Mouse (Mus musculus) neural tube, embryonic 13.5 days (tissue): ENCODE results near the gene Klk1b9. TPM values are rescaled to one million over a fixed set of nuclear protein-coding genes. Genes with fewer than 3 reads are reported as not detected.
"Not testable (repeated sequence)": the region's sequence is repeated elsewhere in the genome, so short reads cannot be mapped to it uniquely, and the experiment has no call there.

Experiments
- ATAC-seq: fragments of 200-750 bp; cut with Nextera tagmentation; 2 replicates; pipeline ENCODE4 v1.8.0; 2017; ENCODE audit warnings: low read depth, mild to moderate bottlenecking, moderate TSS enrichment, moderate library complexity
- H3K27ac ChIP-seq: fragments of 300-500 bp; sonication (generic); replicated peaks from 2 replicates; pipeline ENCODE4 v1.5.1; 2015; ENCODE audit warnings: moderate library complexity, mild to moderate bottlenecking, inconsistent platforms
- H3K27me3 ChIP-seq: fragments of 300-500 bp; sonication (generic); 2 replicates; pipeline ENCODE4 v1.6.1; 2015; ENCODE audit warnings: mild to moderate bottlenecking, inconsistent platforms
- H3K36me3 ChIP-seq: fragments of 300-500 bp; sonication (generic); 2 replicates; pipeline ENCODE4 v1.6.1; 2015; ENCODE audit warnings: mild to moderate bottlenecking, inconsistent platforms
- H3K4me1 ChIP-seq: fragments of 300-500 bp; sonication (generic); replicated peaks from 2 replicates; pipeline ENCODE4 v1.6.1; 2015; ENCODE audit warnings: inconsistent platforms
- H3K4me2 ChIP-seq: fragments of 300-500 bp; sonication (generic); 2 replicates; pipeline ENCODE4 v1.6.1; 2015; ENCODE audit warnings: inconsistent platforms, mild to moderate bottlenecking, moderate library complexity
- H3K4me3 ChIP-seq: fragments of 300-500 bp; sonication (generic); 2 replicates; pipeline ENCODE4 v1.5.1; 2015; ENCODE audit warnings: mild to moderate bottlenecking, inconsistent platforms
- H3K9ac ChIP-seq: fragments of 300-500 bp; sonication (generic); 2 replicates; pipeline ENCODE4 v1.6.1; 2015; ENCODE audit warnings: moderate library complexity, mild to moderate bottlenecking, inconsistent platforms
- H3K9me3 ChIP-seq: fragments of 300-500 bp; sonication (generic); 2 replicates; pipeline ENCODE4 v1.6.1; 2016; ENCODE audit warnings: inconsistent platforms
- WGBS: fragments of 180-500 bp; shearing (Covaris S2); methylation state at CpG from one replicate; pipeline ENCODE4 v1.1.7; 2015; 5-methylcytosine and 5-hydroxymethylcytosine counted together
- polyA plus RNA-seq: library from polyadenylated mRNA; unstranded; fragments of >200 nt; fragmentation: Nextera tagmentation; extraction: Ambion mirVana; gene quantifications from 2 replicates; pipeline ENCODE4 v1.2.1, GENCODE M21; 2015

Gene Klk1b9
- polyA plus RNA-seq, 1 experiment from 2014 or later, result not detected

DNA sequence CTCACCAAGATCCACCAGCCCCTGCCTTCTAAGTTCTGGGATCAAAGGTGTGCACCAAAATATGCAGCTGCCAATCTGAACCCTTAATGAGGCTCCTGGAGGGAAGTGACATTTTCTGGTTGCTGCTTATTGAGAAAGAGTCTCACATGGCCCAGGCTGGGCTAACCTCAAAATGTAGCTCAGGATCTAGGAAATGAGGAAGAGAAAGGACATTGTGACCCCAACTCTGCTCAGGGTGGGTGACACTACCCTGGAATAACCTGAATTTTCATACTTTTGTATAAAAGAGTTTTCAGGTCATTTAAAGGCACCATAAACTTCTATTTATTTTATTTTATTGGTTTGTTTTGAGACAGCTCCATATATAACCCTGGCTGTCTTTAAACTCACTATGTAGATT lies 9.8 kb downstream of the Klk1b9 start:
- Histone ChIP-seq H3K9ac (no peak overlapping the region), H3K27ac (no peak overlapping the region), H3K9me3 (no peaks in the 10 kb centered on the region), H3K36me3 (no peaks in the 10 kb centered on the region), H3K4me3 (no peak overlapping the region), H3K4me2 (no peak overlapping the region), H3K27me3 (no peaks in the 10 kb centered on the region), H3K4me1 (no peaks in the 10 kb centered on the region)
- ATAC-seq, result no peak

- whole genome bisulfite sequencing, result 63% methylated on average over 1 of the region's 1 CpGs
- not testable (repeated sequence) for ATAC-seq, H3K36me3 ChIP-seq, H3K4me1 ChIP-seq, H3K27me3 ChIP-seq, H3K27ac ChIP-seq, H3K9ac ChIP-seq, H3K4me2 ChIP-seq, H3K4me3 ChIP-seq, H3K9me3 ChIP-seq
Measured at GRCm38 (mm10) chr7:43994821-43995220, 19.0 kb downstream of the Klk1b9 start.

- H3K27me3 ChIP-seq, ATAC-seq, H3K4me3 ChIP-seq, H3K4me1 ChIP-seq, H3K4me2 ChIP-seq, H3K27ac ChIP-seq, H3K9ac ChIP-seq, H3K36me3 ChIP-seq, H3K9me3 ChIP-seq: not testable (repeated sequence)
- WGBS, result 88% methylated on average over 4 of the region's 4 CpGs
Measured at GRCm38 (mm10) chr7:43995577-43995976, 19.7 kb downstream of the Klk1b9 start, which contains the start of gene Klk1b11. Klk1b11 (plus strand) TSS chr7:43995877.

DNA sequence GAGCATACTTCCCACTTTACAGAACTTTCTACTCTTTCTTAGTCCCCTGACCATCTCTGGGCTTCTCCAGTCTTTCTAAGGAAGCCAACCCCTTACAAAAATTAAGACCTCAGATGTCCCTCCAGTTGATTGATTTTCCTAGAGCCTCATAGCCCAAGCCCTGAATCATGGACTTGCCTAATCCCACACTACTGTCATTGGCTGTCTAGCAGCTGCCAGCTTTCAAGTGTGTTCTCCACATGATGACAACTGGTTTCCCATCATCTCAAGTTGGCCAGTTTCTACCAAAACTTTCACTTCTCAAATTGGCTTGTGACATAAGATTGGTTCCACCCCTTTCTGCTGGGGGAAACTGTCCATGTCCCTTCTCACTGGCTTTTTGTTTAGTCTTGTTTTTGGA lies 29.0 kb downstream of the Klk1b9 start:
- H3K9ac ChIP-seq, result no peak overlapping the region
- no peak overlapping the region for H3K4me3 ChIP-seq
- H3K27ac ChIP-seq, result no peak overlapping the region
- no peaks in the 10 kb centered on the region for H3K9me3 ChIP-seq
- no peak for ATAC-seq
- no peaks in the 10 kb centered on the region for H3K4me1 ChIP-seq
- H3K4me2 ChIP-seq, result no peak overlapping the region
- no peaks in the 10 kb centered on the region for H3K36me3 ChIP-seq
- H3K27me3 ChIP-seq, result no peaks in the 10 kb centered on the region

DNA sequence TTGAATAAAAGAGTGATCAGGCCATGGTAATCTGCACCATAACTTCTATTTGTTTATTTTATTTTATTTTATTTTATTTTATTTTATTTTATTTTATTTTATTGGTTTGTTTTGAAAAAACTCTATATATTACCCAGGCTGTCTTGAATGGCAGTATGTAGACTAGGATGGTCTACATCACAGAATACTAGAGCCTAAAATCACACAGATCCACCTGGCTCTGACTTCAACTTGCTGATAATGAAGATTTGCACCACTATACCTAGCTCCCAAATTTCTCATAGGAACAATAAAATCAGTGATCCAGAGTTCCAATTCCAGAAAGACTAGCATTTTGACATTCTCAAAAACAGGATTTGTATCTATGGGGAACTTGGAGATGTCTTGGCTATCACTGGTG lies 36.0 kb downstream of the Klk1b9 start, which contains the start of gene Klk1b26:
Gene Klk1b26 (plus strand): TSS at position 301 of the 400 bp plus-strand sequence.
- not testable (repeated sequence) for H3K36me3 ChIP-seq, ATAC-seq, H3K4me3 ChIP-seq, H3K4me2 ChIP-seq, H3K9ac ChIP-seq, H3K4me1 ChIP-seq, H3K27me3 ChIP-seq, H3K27ac ChIP-seq, H3K9me3 ChIP-seq

DNA sequence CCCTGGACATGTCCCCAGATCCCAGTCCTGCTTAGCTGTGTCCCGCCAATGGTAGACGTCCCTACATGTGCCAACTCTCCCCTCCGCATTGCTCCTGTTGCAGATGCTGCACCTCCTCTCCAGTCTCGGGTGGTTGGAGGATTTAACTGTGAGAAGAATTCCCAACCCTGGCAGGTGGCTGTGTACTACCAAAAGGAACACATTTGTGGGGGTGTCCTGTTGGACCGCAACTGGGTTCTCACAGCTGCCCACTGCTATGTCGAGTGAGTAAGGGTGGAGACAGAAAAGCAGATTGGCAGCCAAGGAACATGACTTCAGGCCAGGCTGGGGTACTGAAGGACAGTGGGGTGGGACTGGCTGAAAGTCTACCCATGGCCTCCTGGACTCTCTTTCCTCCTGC lies 38.8 kb downstream of the Klk1b9 start:
- not testable (repeated sequence) for H3K4me2 ChIP-seq, H3K36me3 ChIP-seq, ATAC-seq, H3K27ac ChIP-seq, H3K9ac ChIP-seq, H3K27me3 ChIP-seq, H3K9me3 ChIP-seq, H3K4me3 ChIP-seq, H3K4me1 ChIP-seq
- WGBS, result 81% methylated on average over 6 of the region's 6 CpGs

DNA sequence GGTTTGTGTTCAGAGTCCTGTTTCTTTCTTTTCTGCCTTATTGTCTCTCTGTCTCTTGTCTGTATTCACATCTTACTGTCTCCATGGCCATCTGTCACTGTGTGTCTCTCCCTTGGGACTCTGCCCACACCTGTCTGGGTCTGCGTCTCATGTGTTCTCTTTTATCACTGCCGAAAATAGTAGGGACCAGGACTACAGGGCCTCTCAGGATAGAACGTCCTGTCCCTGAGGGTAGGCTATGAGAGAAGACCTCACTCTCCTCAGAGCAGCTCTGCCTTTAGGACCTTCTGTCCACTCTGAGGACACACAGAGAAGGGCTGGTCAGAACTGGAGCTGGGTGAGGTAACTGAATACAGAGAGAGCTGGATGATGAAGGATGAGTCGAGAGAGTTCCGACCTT lies 39.2 kb downstream of the Klk1b9 start:
- WGBS, result 89% methylated on average over 5 of the region's 5 CpGs
- Histone ChIP-seq H3K4me1 (no peaks in the 10 kb centered on the region), H3K36me3 (no peaks in the 10 kb centered on the region), H3K4me3 (no peak overlapping the region), H3K9ac (no peak overlapping the region), H3K27me3 (no peaks in the 10 kb centered on the region), H3K4me2 (no peak overlapping the region), H3K9me3 (no peaks in the 10 kb centered on the region), H3K27ac (no peak overlapping the region)
- no peak for ATAC-seq

Other genes with a start within 250 kb of the Klk1b9 start
- gene Klk12, start 207.2 kb upstream of the Klk1b9 start, polyA plus RNA-seq, result not detected in 2 replicates
- not detected in 2 replicates for gene Klk11, start 201.5 kb upstream of the Klk1b9 start, polyA plus RNA-seq
- not detected in 2 replicates for gene Klk10, start 195.0 kb upstream of the Klk1b9 start, polyA plus RNA-seq
- gene Klk9, start 184.2 kb upstream of the Klk1b9 start, polyA plus RNA-seq, result not detected in 2 replicates
- gene Klk8, start 178.5 kb upstream of the Klk1b9 start, polyA plus RNA-seq, result 8.0 and 8.3 TPM in 2 replicates
- not detected in 2 replicates for gene Klk7, start 164.8 kb upstream of the Klk1b9 start, polyA plus RNA-seq
- gene Klk6, start 151.6 kb upstream of the Klk1b9 start, polyA plus RNA-seq, result not detected in 2 replicates
- not detected in 2 replicates for gene Klk5, start 134.1 kb upstream of the Klk1b9 start, polyA plus RNA-seq
- gene Klk4, start 94.9 kb upstream of the Klk1b9 start, polyA plus RNA-seq, result 0.31 TPM in 1 of 2 replicates, not detected in the other
- not detected in 2 replicates for gene Klk15, start 42.3 kb upstream of the Klk1b9 start, polyA plus RNA-seq
- not detected in 2 replicates for gene Klk1b8, start 25.4 kb upstream of the Klk1b9 start, polyA plus RNA-seq
- gene Klk1b1, start 9.3 kb upstream of the Klk1b9 start, polyA plus RNA-seq, result not detected in 2 replicates
- not detected in 2 replicates for gene Klk1b11, start 19.8 kb downstream of the Klk1b9 start, polyA plus RNA-seq
- not detected in 2 replicates for gene Klk1b26, start 36.1 kb downstream of the Klk1b9 start, polyA plus RNA-seq
- not detected in 2 replicates for gene Klk1b27, start 76.2 kb downstream of the Klk1b9 start, polyA plus RNA-seq
- not detected in 2 replicates for gene Klk1b21, start 126.3 kb downstream of the Klk1b9 start, polyA plus RNA-seq
- not detected in 2 replicates for gene Klk1b22, start 136.6 kb downstream of the Klk1b9 start, polyA plus RNA-seq
- gene Klk1b16, start 160.7 kb downstream of the Klk1b9 start, polyA plus RNA-seq, result not detected in 2 replicates
- not detected in 2 replicates for gene Klk1b24, start 212.2 kb downstream of the Klk1b9 start, polyA plus RNA-seq
- not detected in 2 replicates for gene Klk1b3, start 222.1 kb downstream of the Klk1b9 start, polyA plus RNA-seq
- gene Klk1b4, start 231.4 kb downstream of the Klk1b9 start, polyA plus RNA-seq, result not detected in 2 replicates
- not detected in 2 replicates for gene Klk1b5, start 239.9 kb downstream of the Klk1b9 start, polyA plus RNA-seq
- not detected in 2 replicates for gene Klk1, start 249.3 kb downstream of the Klk1b9 start, polyA plus RNA-seq